In genomic region chr1:72497609-72498008, GRCm38 (mm10) we compare ENCODE assay signal across 26 mouse cellular contexts. TPM values are rescaled to one million over a fixed set of nuclear protein-coding genes. Genes with fewer than 3 reads are reported as not detected.
DNase-seq lines count a peak whose midpoint lies in the region; ATAC-seq lines count a peak whose summit lies in the region.
"Had no signal": no experiment of that assay in that cellular context is flagged by ENCODE, and none has a peak within 500 bp of the region (broad histone marks: within the 10 kb centered on the region; RNA-seq: fewer than 3 reads in every experiment).

No protein-coding gene starts in this region.

- ATAC-seq in monocyte, adult 5-6 weeks (replicated peaks; ENCODE audit: insufficient number of reproducible peaks, low FRiP score, low TSS enrichment, poor library complexity, severe bottlenecking) = no peak
- ATAC-seq: forebrain, postnatal 0 days; hindbrain, embryonic 16.5 days; intestine, embryonic 15.5 days had no signal

- intact Hi-C loops in left cerebral cortex, postnatal 14 days (cut with DNase I) = no loop called here

- peak; percentile 7 for DNase-seq in adrenal gland, adult 2 months
- DNase-seq in adrenal gland, adult 18-20 months (ENCODE audit: low spot score in 2 of 2) = no peak
- peak; percentile 15 to 33 for DNase-seq in monocyte, adult 2 months (ENCODE audit: low read depth in 1 of 2, low spot score in 2 of 2)
- peak; percentile 61 for DNase-seq in lung, postnatal 25 days (ENCODE audit: low spot score)
- DNase-seq in layer of hippocampus, adult 11-12 months (ENCODE audit: low spot score) = no peak
- no peak for DNase-seq in left cerebral cortex, postnatal 14 days (ENCODE audit: low spot score in 2 of 2)
- DNase-seq in left cerebral cortex, adult 11 months (ENCODE audit: low spot score) = no peak
- DNase-seq: cerebellum, postnatal 10 days; forebrain, postnatal 0 days; gastrocnemius, postnatal 14 days; kidney, adult 9 months; kidney, postnatal 25 days; left cerebral cortex, postnatal 4 days; right cerebral cortex, postnatal 14 days; thymus, adult 2 months; thymus, postnatal 4 days had no signal

RNA-seq across cellular contexts. Expression of gene March4, which starts 39.1 kb away (rescaled TPM):
- under 1 TPM; 0.35 to 0.45 TPM for total RNA-seq in adrenal gland, adult 2 months (2021)
- 0.17 and 0.18 TPM in 2 replicates for polyA plus RNA-seq in adrenal gland, adult 2 months (2012; rRNA removed)
- under 1 TPM; 0.38 to 0.50 TPM for total RNA-seq in adrenal gland, adult 18-20 months (2021)
- total RNA-seq in monocyte, adult 5-6 weeks (2017) = not detected in 3 replicates
- total RNA-seq in left cerebral cortex, postnatal 14 days (2021) = 10 to 100 TPM; 38.4 to 40.4 TPM
- total RNA-seq: hematopoietic stem cell, adult 5-6 weeks had no signal
- polyA plus RNA-seq: embryonic facial prominence, embryonic 10.5 days; forebrain, embryonic 10.5 days; heart, embryonic 10.5 days; heart, embryonic 16.5 days; limb, embryonic 15.5 days; liver, embryonic 15.5 days; thymus, adult 2 months had no signal

Comparison
In these comparisons a context has a peak if more than half of its experiments do, and no peak if none do; other contexts are left out.
1. DNase-seq: peak in adrenal gland, adult 2 months (single experiment), monocyte, adult 2 months (2 of 2) and lung, postnatal 25 days (single experiment); none in adrenal gland, adult 18-20 months (0 of 2), layer of hippocampus, adult 11-12 months (single experiment), left cerebral cortex, postnatal 14 days (0 of 2) and left cerebral cortex, adult 11 months (single experiment).
2. RNA of gene March4, which starts 39.1 kb away (total RNA-seq): 38.4 to 40.4 TPM in left cerebral cortex, postnatal 14 days; 0.38 to 0.50 TPM in adrenal gland, adult 18-20 months, 0.35 to 0.45 TPM in adrenal gland, adult 2 months and not detected in monocyte, adult 5-6 weeks; every median in the first group is over 10 times any median in the second.